In genomic region chr5:149439531-149440179, GRCm38 (mm10) we compare ENCODE assay signal across 8 mouse cellular contexts. TPM values are rescaled to one million over a fixed set of nuclear protein-coding genes. Genes with fewer than 3 reads are reported as not detected.
A peak's percentile ranks its signal among the peaks of the same experiment; 100 is the strongest.
DNase-seq lines count a peak whose midpoint lies in the region; ATAC-seq and TF ChIP-seq lines count a peak whose summit lies in the region.

TSS of gene Tex26 (plus strand) at chr5:149439660.

- peaks cover 32% of the 10 kb centered on the region for H3K4me1 ChIP-seq in embryonic facial prominence, embryonic 13.5 days
- peaks cover 24% of the 10 kb centered on the region for H3K4me1 ChIP-seq in heart, embryonic 10.5 days
- no peaks in the 10 kb centered on the region for H3K4me1 ChIP-seq in kidney, postnatal 0 days (replicated peaks; ENCODE audit: insufficient read depth, low read length)
- H3K4me1 ChIP-seq in liver, embryonic 14.5 days (replicated peaks; ENCODE audit: control insufficient read depth in 2 of 2, insufficient read depth in 2 of 2, low read length in 1 of 2): peaks cover 22 to 31% of the 10 kb centered on the region in 2 experiments
- H3K4me1 ChIP-seq in neural tube, embryonic 11.5 days (ENCODE audit: control insufficient read depth, insufficient read depth, low read length): peaks cover 10% of the 10 kb centered on the region
- H3K4me1 ChIP-seq in thymus, adult 2 months (replicated peaks; ENCODE audit: control insufficient read depth, insufficient read depth, low read length): peaks cover 22% of the 10 kb centered on the region

- TF ChIP-seq POLR2A in thymus, adult 2 months (IDR thresholded peaks at IDR 0.05; ENCODE audit: control insufficient read depth, extremely low read depth, insufficient read depth, low read length, poor library complexity): 0 out of 2 replicates have a peak, but pooled peaks have one; percentile 18

- H3K4me3 ChIP-seq in embryonic facial prominence, embryonic 13.5 days: peak within 1 kb of the TSS; percentile 50
- peak within 1 kb of the TSS; percentile 65 for H3K4me3 ChIP-seq in heart, embryonic 10.5 days
- H3K4me3 ChIP-seq in kidney, postnatal 0 days (replicated peaks; ENCODE audit: low read depth, low read length): peak within 1 kb of the TSS; percentile 39
- peak within 1 kb of the TSS; percentile 45 to 48 for H3K4me3 ChIP-seq in liver, embryonic 14.5 days (ENCODE audit: insufficient read depth in 1 of 2, low read depth in 2 of 2, low read length in 2 of 2)
- peak within 1 kb of the TSS; percentile 36 for H3K4me3 ChIP-seq in neural tube, embryonic 11.5 days (ENCODE audit: low read depth, low read length)
- H3K4me3 ChIP-seq in thymus, adult 2 months (ENCODE audit: control insufficient read depth, insufficient read depth, low read length): peak within 1 kb of the TSS; percentile 53

- H3K9ac ChIP-seq in embryonic facial prominence, embryonic 13.5 days: peak within 1 kb of the TSS; percentile 64
- H3K9ac ChIP-seq in kidney, postnatal 0 days (ENCODE audit: low read depth, low read length): peak within 1 kb of the TSS; percentile 32
- H3K9ac ChIP-seq in liver, embryonic 14.5 days (replicated peaks): 0 out of 2 replicates have a peak within 1 kb of the TSS, but pooled peaks have one; percentile 37
- peak within 1 kb of the TSS; percentile 66 for H3K9ac ChIP-seq in neural tube, embryonic 11.5 days (ENCODE audit: low read length)

- TF ChIP-seq CTCF in kidney, postnatal 0 days (IDR thresholded peaks at IDR 0.05; ENCODE audit: low read depth): no peak
- TF ChIP-seq CTCF in liver, embryonic 14.5 days (IDR thresholded peaks at IDR 0.05; ENCODE audit: low read depth): no peak
- TF ChIP-seq CTCF in thymus, adult 2 months (IDR thresholded peaks at IDR 0.05; ENCODE audit: borderline replicate concordance, control insufficient read depth, extremely low read depth, insufficient read depth, low read length, poor library complexity): peak; percentile 48; the same call in 1 of the 2 replicates

- ATAC-seq in embryonic facial prominence, embryonic 13.5 days (ENCODE audit: insufficient number of reproducible peaks, insufficient read depth, low FRiP score, low TSS enrichment, low read depth): peak; percentile 74
- ATAC-seq in kidney, postnatal 0 days (replicated peaks; ENCODE audit: low FRiP score, low read depth): peak; percentile 91
- peak; percentile 78 for ATAC-seq in liver, embryonic 14.5 days (ENCODE audit: insufficient read depth)
- peak; percentile 94 for ATAC-seq in neural tube, embryonic 11.5 days (ENCODE audit: insufficient read depth, low FRiP score, low TSS enrichment)

- no peaks in the 10 kb centered on the region for H3K27me3 ChIP-seq in embryonic facial prominence, embryonic 13.5 days
- no peaks in the 10 kb centered on the region; the same call in 1 of the 2 replicates for H3K27me3 ChIP-seq in heart, embryonic 10.5 days (ENCODE audit: insufficient read depth, poor library complexity, severe bottlenecking)
- no peaks in the 10 kb centered on the region for H3K27me3 ChIP-seq in kidney, postnatal 0 days (ENCODE audit: insufficient read depth, low read length)
- H3K27me3 ChIP-seq in liver, embryonic 14.5 days (ENCODE audit: control insufficient read depth, insufficient read depth, low read length): no peaks in the 10 kb centered on the region; the same call in 1 of the 2 replicates
- H3K27me3 ChIP-seq in neural tube, embryonic 11.5 days (ENCODE audit: control insufficient read depth, insufficient read depth, low read length): no peaks in the 10 kb centered on the region
- no peaks in the 10 kb centered on the region for H3K27me3 ChIP-seq in thymus, adult 2 months (ENCODE audit: control insufficient read depth, insufficient read depth, low read length)

- no peaks in the 10 kb centered on the region for H3K36me3 ChIP-seq in embryonic facial prominence, embryonic 13.5 days
- no peaks in the 10 kb centered on the region for H3K36me3 ChIP-seq in heart, embryonic 10.5 days
- H3K36me3 ChIP-seq in kidney, postnatal 0 days (ENCODE audit: insufficient read depth, low read length): no peaks in the 10 kb centered on the region
- no peaks in the 10 kb centered on the region for H3K36me3 ChIP-seq in liver, embryonic 14.5 days (replicated peaks; ENCODE audit: control insufficient read depth, insufficient read depth, low read depth)
- no peaks in the 10 kb centered on the region for H3K36me3 ChIP-seq in neural tube, embryonic 11.5 days (ENCODE audit: control insufficient read depth, insufficient read depth, low read length)
- no peaks in the 10 kb centered on the region for H3K36me3 ChIP-seq in thymus, adult 2 months (ENCODE audit: control insufficient read depth, insufficient read depth, low read length)

- WGBS in embryonic facial prominence, embryonic 13.5 days: under 1% methylated on average over 25 of the region's 25 CpGs
- WGBS in heart, embryonic 10.5 days: under 1% methylated on average over 25 of the region's 25 CpGs
- WGBS in kidney, postnatal 0 days: under 1% methylated on average over 25 of the region's 25 CpGs
- 0% methylated on average over 25 of the region's 25 CpGs for WGBS in liver, embryonic 14.5 days (ENCODE audit: insufficient replicate concordance)
- under 1% methylated on average over 25 of the region's 25 CpGs for WGBS in neural tube, embryonic 11.5 days
- under 1% methylated on average over 25 of the region's 25 CpGs for WGBS in thymus, adult 2 months

- peak; percentile 70 for DNase-seq in CD4-positive, CD25-positive, alpha-beta regulatory T cell, adult 2 months (ENCODE audit: low read depth, low spot score)
- DNase-seq in adrenal gland, postnatal 36 days: peak; percentile 65 to 77
- peak; percentile 90 for DNase-seq in heart, embryonic 10.5 days (ENCODE audit: low spot score)
- DNase-seq in kidney, postnatal 0 days (ENCODE audit: low spot score): peak; percentile 88
- peak; percentile 45 to 66 (median 50) for DNase-seq in liver, embryonic 14.5 days (ENCODE audit: low read depth in 3 of 3, low spot score in 3 of 3)
- DNase-seq in neural tube, embryonic 11.5 days (ENCODE audit: low spot score): peak; percentile 93
- DNase-seq in thymus, adult 2 months: peak; percentile 75

- H3K4me2 ChIP-seq in embryonic facial prominence, embryonic 13.5 days: peak within 1 kb of the TSS; percentile 92
- peak within 1 kb of the TSS; percentile 83 for H3K4me2 ChIP-seq in kidney, postnatal 0 days (ENCODE audit: low read length)
- peak within 1 kb of the TSS; percentile 76 for H3K4me2 ChIP-seq in liver, embryonic 14.5 days (ENCODE audit: low read depth)
- H3K4me2 ChIP-seq in neural tube, embryonic 11.5 days (ENCODE audit: low read depth): peak within 1 kb of the TSS; percentile 76

- no peaks in the 10 kb centered on the region for H3K9me3 ChIP-seq in embryonic facial prominence, embryonic 13.5 days
- H3K9me3 ChIP-seq in heart, embryonic 10.5 days: no peaks in the 10 kb centered on the region
- H3K9me3 ChIP-seq in kidney, postnatal 0 days (replicated peaks; ENCODE audit: low read length): no peaks in the 10 kb centered on the region
- H3K9me3 ChIP-seq in liver, embryonic 14.5 days (ENCODE audit: control insufficient read depth, low read length): no peaks in the 10 kb centered on the region
- H3K9me3 ChIP-seq in neural tube, embryonic 11.5 days (ENCODE audit: control insufficient read depth, low read length): no peaks in the 10 kb centered on the region

- peak within 1 kb of the TSS; percentile 86 for H3K27ac ChIP-seq in embryonic facial prominence, embryonic 13.5 days
- H3K27ac ChIP-seq in heart, embryonic 10.5 days: peak within 1 kb of the TSS; percentile 86
- peak within 1 kb of the TSS; percentile 43; the same call in 1 of the 2 replicates for H3K27ac ChIP-seq in kidney, postnatal 0 days
- no peak within 1 kb of the TSS for H3K27ac ChIP-seq in liver, embryonic 14.5 days
- H3K27ac ChIP-seq in neural tube, embryonic 11.5 days (ENCODE audit: low read depth, low read length): peak within 1 kb of the TSS; percentile 95
- no peak within 1 kb of the TSS for H3K27ac ChIP-seq in thymus, adult 2 months (ENCODE audit: control insufficient read depth, insufficient read depth, low read length)

- TF ChIP-seq EP300 in liver, embryonic 14.5 days (IDR thresholded peaks at IDR 0.05; ENCODE audit: low read depth): no peak

RNA-seq across cellular contexts. Expression of gene Tex26, which starts in this region (rescaled TPM):
- total RNA-seq in adrenal gland, postnatal 36 days (2021): not detected
- 0.34 TPM in 1 of 2 replicates, not detected in the other for polyA plus RNA-seq in embryonic facial prominence, embryonic 13.5 days (2015; fragmentation: Nextera tagmentation; extraction: Ambion mirVana)
- 0.58 and 0.78 TPM in 2 replicates for polyA plus RNA-seq in heart, embryonic 10.5 days (2016; fragmentation: Nextera tagmentation; extraction: Ambion mirVana)
- 0.14 and 0.23 TPM in 2 replicates for polyA plus RNA-seq in kidney, postnatal 0 days (2015; fragmentation: Nextera tagmentation; extraction: Ambion mirVana)
- 0.30 and 0.48 TPM in 2 replicates for polyA plus RNA-seq in liver, embryonic 14.5 days (2012; rRNA removed)
- 0.23 TPM in 1 of 2 replicates, not detected in the other for polyA plus RNA-seq in liver, embryonic 14.5 days (2014; fragmentation: Nextera tagmentation; extraction: Ambion mirVana)
- polyA plus RNA-seq in neural tube, embryonic 11.5 days (2014; fragmentation: Nextera tagmentation; extraction: Ambion mirVana): 0.49 and 1.4 TPM in 2 replicates
- polyA plus RNA-seq in thymus, adult 2 months (2012; rRNA removed): 0.18 and 0.38 TPM in 2 replicates

Comparison
In these comparisons a context has a peak if more than half of its experiments do, and no peak if none do; other contexts are left out.
1. Peak in DNase-seq in adrenal gland, postnatal 36 days; RNA of the gene not detected or under 1 TPM.
2. Peak in ATAC-seq, H3K4me3 ChIP-seq, H3K27ac ChIP-seq, H3K9ac ChIP-seq and H3K4me2 ChIP-seq in embryonic facial prominence, embryonic 13.5 days; RNA of the gene not detected or under 1 TPM.
3. Peak in DNase-seq, H3K4me3 ChIP-seq and H3K27ac ChIP-seq in heart, embryonic 10.5 days; RNA of the gene not detected or under 1 TPM.
4. Peak in DNase-seq, ATAC-seq, H3K4me3 ChIP-seq, H3K27ac ChIP-seq, H3K9ac ChIP-seq and H3K4me2 ChIP-seq in kidney, postnatal 0 days; RNA of the gene not detected or under 1 TPM.
5. Peak in DNase-seq, ATAC-seq, H3K4me3 ChIP-seq, H3K9ac ChIP-seq and H3K4me2 ChIP-seq in liver, embryonic 14.5 days; RNA of the gene not detected or under 1 TPM.
6. Peak in DNase-seq and H3K4me3 ChIP-seq in thymus, adult 2 months; RNA of the gene not detected or under 1 TPM.